Mouse (Mus musculus): ENCODE data around the gene Grm4. TPM values are rescaled to one million over a fixed set of nuclear protein-coding genes. Genes with fewer than 3 reads are reported as not detected.

The Grm4 gene
- polyA plus RNA-seq, 1 experiment, result not detected

DNA sequence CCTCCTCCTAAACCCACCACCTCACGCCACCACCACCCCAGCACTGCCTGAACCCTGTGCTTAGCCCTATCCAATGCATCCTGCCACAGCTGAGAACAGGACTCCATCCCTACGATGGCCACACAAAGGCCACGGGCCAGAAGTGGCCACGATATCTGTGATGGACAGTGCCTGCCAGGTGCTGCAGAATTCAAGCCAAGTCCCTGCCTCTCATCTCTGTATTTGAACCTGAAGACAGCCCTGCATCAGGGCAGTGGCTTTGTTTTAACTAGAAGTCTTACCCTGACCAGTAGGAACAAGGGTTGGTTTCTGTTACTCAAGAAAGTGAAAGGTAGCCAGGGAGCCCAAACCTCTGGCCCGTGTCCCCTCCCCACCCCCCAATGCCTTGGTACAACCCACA lies 12.1 kb downstream of the Grm4 start:
- Histone ChIP-seq H3K27me3 (ENCODE audit: control insufficient read depth, insufficient read depth, insufficient read length) (peaks cover 77% of the 10 kb centered on the region), H3K36me3 (ENCODE audit: control insufficient read depth, insufficient read depth) (no peaks in the 10 kb centered on the region), H3K4me3 (no peak overlapping the region), H3K79me2 (ENCODE audit: control insufficient read depth, insufficient read depth) (no peaks in the 10 kb centered on the region), H3K4me2 (ENCODE audit: low read depth) (no peak overlapping the region), H3ac (ENCODE audit: control insufficient read depth, insufficient read length) (no peak overlapping the region)
- TF ChIP-seq E2F4 (IDR thresholded peaks at IDR 0.05; ENCODE audit: insufficient read depth) (no peak), CEBPB (IDR thresholded peaks at IDR 0.05; ENCODE audit: insufficient read depth, poor library complexity, severe bottlenecking) (no peak), MYOD1 (IDR thresholded peaks at IDR 0.05; ENCODE audit: control insufficient read depth in 1 of 3, insufficient read length in 2 of 3, low read depth in 2 of 3) (no peak)

DNA sequence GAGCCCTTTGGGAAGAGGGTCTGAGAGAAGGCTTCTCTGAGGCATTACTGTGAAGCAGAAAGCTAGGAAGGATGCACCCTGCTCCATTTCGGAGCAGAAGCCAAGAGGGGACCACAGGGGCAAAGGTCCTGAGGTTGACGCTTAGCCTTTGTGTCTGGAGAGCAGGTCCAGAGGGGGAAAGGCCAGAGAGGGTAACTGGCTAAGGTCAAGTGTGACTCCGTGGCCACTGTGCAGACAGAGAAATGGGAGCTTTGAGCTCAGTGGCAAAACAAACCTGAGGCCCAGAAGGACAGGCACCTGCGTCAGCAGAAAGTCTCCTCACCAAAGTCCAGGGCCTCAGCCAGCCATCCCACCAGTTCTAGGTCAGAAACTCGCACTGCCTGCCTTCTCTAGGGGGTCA lies 12.7 kb downstream of the Grm4 start:
- H3K36me3 ChIP-seq (ENCODE audit: control insufficient read depth, insufficient read depth), result no peaks in the 10 kb centered on the region
- H3K27me3 ChIP-seq (ENCODE audit: control insufficient read depth, insufficient read depth, insufficient read length), result peaks cover 76% of the 10 kb centered on the region
- H3K79me2 ChIP-seq (ENCODE audit: control insufficient read depth, insufficient read depth), result no peaks in the 10 kb centered on the region
- no peak overlapping the region for H3K4me3 ChIP-seq
- no peak overlapping the region for H3K4me2 ChIP-seq (ENCODE audit: low read depth)
- H3ac ChIP-seq (ENCODE audit: control insufficient read depth, insufficient read length), result no peak overlapping the region
- no peak for TF ChIP-seq E2F4 (IDR thresholded peaks at IDR 0.05; ENCODE audit: insufficient read depth)
- no peak for TF ChIP-seq CEBPB (IDR thresholded peaks at IDR 0.05; ENCODE audit: insufficient read depth, poor library complexity, severe bottlenecking)
- no peak for TF ChIP-seq POLR2AphosphoS2 (IDR thresholded peaks at IDR 0.05; ENCODE audit: insufficient read length, low read depth)
- TF ChIP-seq TCF12 (IDR thresholded peaks at IDR 0.05; ENCODE audit: insufficient read depth, poor library complexity, severe bottlenecking), result no peak
- no peak for TF ChIP-seq MYOG (IDR thresholded peaks at IDR 0.05; ENCODE audit: control insufficient read depth in 1 of 3, insufficient read depth in 1 of 3, insufficient read length in 2 of 3, low read depth in 2 of 3)
- TF ChIP-seq MAX (IDR thresholded peaks at IDR 0.05; ENCODE audit: low read depth), result no peak
- TF ChIP-seq POLR2A (IDR thresholded peaks at IDR 0.05; ENCODE audit: insufficient read length, low read depth), result no peak
- no peak for TF ChIP-seq REST (IDR thresholded peaks at IDR 0.05; ENCODE audit: insufficient read depth, insufficient read length)
- no peak for TF ChIP-seq SRF (IDR thresholded peaks at IDR 0.05; ENCODE audit: control insufficient read depth, insufficient read length, low read depth)
- TF ChIP-seq MYOD1 (IDR thresholded peaks at IDR 0.05; ENCODE audit: control insufficient read depth in 1 of 3, insufficient read length in 2 of 3, low read depth in 2 of 3), result no peak
- TF ChIP-seq USF1 (IDR thresholded peaks at IDR 0.05; ENCODE audit: low read depth), result no peak
- no peak for TF ChIP-seq TCF3 (IDR thresholded peaks at IDR 0.05; ENCODE audit: insufficient read length, low read depth)

DNA sequence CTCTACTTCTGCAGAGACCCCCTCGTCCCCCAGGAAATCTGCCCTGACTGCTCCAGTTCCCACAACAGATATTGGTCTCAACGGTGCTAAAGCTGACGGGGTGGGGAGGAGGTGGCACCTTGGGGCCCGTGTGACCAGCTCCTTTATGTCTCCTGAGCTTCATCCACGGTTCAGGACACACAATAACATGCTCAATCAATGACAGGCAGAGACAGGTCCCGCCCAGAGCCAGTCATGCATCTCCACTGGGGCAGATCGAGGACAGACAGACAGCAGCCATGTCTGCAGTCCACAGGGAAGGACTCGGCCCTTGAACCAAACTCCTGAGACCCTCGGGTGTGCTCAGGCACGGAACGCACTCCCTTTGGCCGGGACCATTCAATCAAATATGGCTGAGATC lies 13.2 kb downstream of the Grm4 start:
- Histone ChIP-seq H3K4me2 (ENCODE audit: low read depth) (no peak overlapping the region), H3K4me3 (no peak overlapping the region), H3K36me3 (ENCODE audit: control insufficient read depth, insufficient read depth) (no peaks in the 10 kb centered on the region), H3K79me2 (ENCODE audit: control insufficient read depth, insufficient read depth) (no peaks in the 10 kb centered on the region), H3ac (ENCODE audit: control insufficient read depth, insufficient read length) (no peak overlapping the region), H3K27me3 (ENCODE audit: control insufficient read depth, insufficient read depth, insufficient read length) (peaks cover 71% of the 10 kb centered on the region)
- TF ChIP-seq SRF (IDR thresholded peaks at IDR 0.05; ENCODE audit: control insufficient read depth, insufficient read length, low read depth) (no peak), CEBPB (IDR thresholded peaks at IDR 0.05; ENCODE audit: insufficient read depth, poor library complexity, severe bottlenecking) (no peak), POLR2AphosphoS2 (IDR thresholded peaks at IDR 0.05; ENCODE audit: insufficient read length, low read depth) (no peak), MYOG (IDR thresholded peaks at IDR 0.05; ENCODE audit: control insufficient read depth in 1 of 3, insufficient read depth in 1 of 3, insufficient read length in 2 of 3, low read depth in 2 of 3) (no peak), E2F4 (IDR thresholded peaks at IDR 0.05; ENCODE audit: insufficient read depth) (no peak), USF1 (IDR thresholded peaks at IDR 0.05; ENCODE audit: low read depth) (no peak), MAX (IDR thresholded peaks at IDR 0.05; ENCODE audit: low read depth) (no peak), MYOD1 (IDR thresholded peaks at IDR 0.05; ENCODE audit: control insufficient read depth in 1 of 3, insufficient read length in 2 of 3, low read depth in 2 of 3) (no peak), TCF12 (IDR thresholded peaks at IDR 0.05; ENCODE audit: insufficient read depth, poor library complexity, severe bottlenecking) (no peak), TCF3 (IDR thresholded peaks at IDR 0.05; ENCODE audit: insufficient read length, low read depth) (no peak), REST (IDR thresholded peaks at IDR 0.05; ENCODE audit: insufficient read depth, insufficient read length) (no peak), POLR2A (IDR thresholded peaks at IDR 0.05; ENCODE audit: insufficient read length, low read depth) (no peak)

DNA sequence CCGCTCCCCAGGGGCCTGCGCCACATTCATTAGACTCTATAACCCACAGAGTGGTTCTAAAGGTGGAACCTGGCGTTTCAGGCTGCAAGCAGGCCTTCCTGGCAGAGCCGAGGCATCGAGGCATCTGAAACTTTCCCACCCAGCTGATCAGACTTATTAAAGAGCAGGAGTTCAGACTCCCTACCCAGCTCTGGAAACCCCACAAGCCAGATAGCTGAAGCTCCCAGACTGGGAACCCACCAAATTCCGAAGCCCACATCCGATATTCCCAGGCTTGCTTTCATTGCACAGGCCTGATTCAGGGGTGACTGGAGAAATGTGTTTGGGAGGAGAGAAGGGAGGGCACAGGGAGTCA lies 13.6 kb downstream of the Grm4 start:
- H3K27me3 ChIP-seq (ENCODE audit: control insufficient read depth, insufficient read depth, insufficient read length), result peaks cover 71% of the 10 kb centered on the region
- no peak overlapping the region for H3K4me3 ChIP-seq
- no peak for TF ChIP-seq TCF3 (IDR thresholded peaks at IDR 0.05; ENCODE audit: insufficient read length, low read depth)
- no peak overlapping the region for H3ac ChIP-seq (ENCODE audit: control insufficient read depth, insufficient read length)
- no peaks in the 10 kb centered on the region for H3K36me3 ChIP-seq (ENCODE audit: control insufficient read depth, insufficient read depth)
- H3K4me2 ChIP-seq (ENCODE audit: low read depth), result no peak overlapping the region
- H3K79me2 ChIP-seq (ENCODE audit: control insufficient read depth, insufficient read depth), result no peaks in the 10 kb centered on the region

DNA sequence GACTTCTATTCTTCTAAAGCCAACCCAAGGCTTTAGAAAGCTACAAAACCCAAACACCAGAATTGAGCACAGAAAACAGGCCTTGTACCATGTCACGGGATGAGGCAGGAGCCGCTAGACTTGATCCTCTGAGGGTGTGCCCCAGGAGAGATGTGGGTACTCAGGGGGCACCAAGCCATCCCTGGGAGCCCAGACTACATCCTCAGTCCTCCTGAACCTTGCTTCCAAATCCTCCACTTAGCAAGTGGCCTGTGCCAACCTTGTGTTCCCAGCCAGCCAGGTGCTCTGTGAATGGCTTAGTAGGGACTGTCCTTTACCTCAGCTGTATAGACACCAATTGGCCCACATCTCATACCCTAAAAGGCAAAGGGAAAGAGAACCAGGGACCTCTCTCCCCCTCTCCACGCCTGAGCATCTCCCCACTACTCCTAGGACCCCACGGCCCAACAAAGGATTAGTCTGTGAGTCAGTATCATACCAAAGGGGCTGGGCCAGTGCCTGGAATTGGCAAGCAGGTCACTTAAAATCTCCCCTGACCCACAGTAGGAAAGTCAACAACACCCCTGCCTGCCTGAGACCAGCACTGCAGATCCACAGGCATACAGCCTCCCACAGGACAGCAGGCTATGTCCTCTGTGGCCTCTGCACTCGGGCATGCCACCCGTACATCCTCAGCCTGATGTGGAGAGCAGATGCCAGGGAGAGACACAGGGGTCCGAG lies 14.2 kb downstream of the Grm4 start:
- Histone ChIP-seq H3K36me3 (ENCODE audit: control insufficient read depth, insufficient read depth) (no peaks in the 10 kb centered on the region), H3K79me2 (ENCODE audit: control insufficient read depth, insufficient read depth) (no peaks in the 10 kb centered on the region), H3K27me3 (ENCODE audit: control insufficient read depth, insufficient read depth, insufficient read length) (peaks cover 69% of the 10 kb centered on the region), H3K4me2 (ENCODE audit: low read depth) (no peak overlapping the region), H3ac (ENCODE audit: control insufficient read depth, insufficient read length) (no peak overlapping the region), H3K4me3 (no peak overlapping the region)
- TF ChIP-seq MAX (IDR thresholded peaks at IDR 0.05; ENCODE audit: low read depth) (no peak), CEBPB (IDR thresholded peaks at IDR 0.05; ENCODE audit: insufficient read depth, poor library complexity, severe bottlenecking) (no peak), USF1 (IDR thresholded peaks at IDR 0.05; ENCODE audit: low read depth) (no peak), TCF12 (IDR thresholded peaks at IDR 0.05; ENCODE audit: insufficient read depth, poor library complexity, severe bottlenecking) (no peak), SRF (IDR thresholded peaks at IDR 0.05; ENCODE audit: control insufficient read depth, insufficient read length, low read depth) (no peak), REST (IDR thresholded peaks at IDR 0.05; ENCODE audit: insufficient read depth, insufficient read length) (no peak), E2F4 (IDR thresholded peaks at IDR 0.05; ENCODE audit: insufficient read depth) (no peak), MYOG (IDR thresholded peaks at IDR 0.05; ENCODE audit: control insufficient read depth in 1 of 3, insufficient read depth in 1 of 3, insufficient read length in 2 of 3, low read depth in 2 of 3) (no peak), POLR2AphosphoS2 (IDR thresholded peaks at IDR 0.05; ENCODE audit: insufficient read length, low read depth) (no peak), TCF3 (IDR thresholded peaks at IDR 0.05; ENCODE audit: insufficient read length, low read depth) (no peak), POLR2A (IDR thresholded peaks at IDR 0.05; ENCODE audit: insufficient read length, low read depth) (no peak), MYOD1 (IDR thresholded peaks at IDR 0.05; ENCODE audit: control insufficient read depth in 1 of 3, insufficient read length in 2 of 3, low read depth in 2 of 3) (no peak)

All from myocyte (in vitro differentiated cells).